Mouse (Mus musculus) CD8-positive naive resting alpha-beta T cell, adult 2 months (primary cell): ENCODE measurements around the gene Gm9999.

Source experiments
- DNase-seq, 2 experiments: peaks; one replicate each; pipeline ENCODE4 v3.0.0; 2022; ENCODE audit warnings: low read depth in 2 of 2, low spot score in 2 of 2

Gene Gm9999

DNA sequence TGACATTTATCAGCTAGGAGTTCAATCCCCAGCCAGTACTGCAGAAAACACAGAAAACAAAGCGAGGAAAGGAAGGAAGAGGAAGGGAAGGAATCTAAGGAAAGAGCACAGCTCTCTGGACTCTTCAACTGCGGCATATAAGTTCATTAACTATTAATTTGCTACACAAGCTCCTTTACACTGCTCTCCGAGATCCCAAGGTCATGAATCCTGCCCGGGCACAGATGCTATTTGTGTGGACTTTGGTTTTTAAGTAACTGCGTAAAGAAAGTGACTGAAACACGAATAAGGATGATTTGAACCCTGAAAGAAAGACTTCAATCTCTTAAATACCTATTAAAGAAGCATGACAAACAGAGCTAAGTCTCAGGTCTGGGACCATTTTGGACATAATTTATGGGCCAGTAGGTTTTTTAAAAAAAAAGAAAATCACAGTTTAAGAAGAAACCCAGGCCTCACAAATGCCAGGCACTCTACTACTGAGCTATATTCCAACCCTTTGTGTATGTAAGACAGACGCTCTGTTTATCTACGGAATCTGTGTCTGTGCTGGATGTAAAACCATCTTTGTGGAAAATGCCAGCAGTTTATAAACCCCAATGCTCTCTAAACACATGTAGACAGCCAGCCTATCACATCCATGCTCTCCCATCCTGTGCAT is 16.7 kb downstream of the Gm9999 start:
- no peak for DNase-seq

DNA sequence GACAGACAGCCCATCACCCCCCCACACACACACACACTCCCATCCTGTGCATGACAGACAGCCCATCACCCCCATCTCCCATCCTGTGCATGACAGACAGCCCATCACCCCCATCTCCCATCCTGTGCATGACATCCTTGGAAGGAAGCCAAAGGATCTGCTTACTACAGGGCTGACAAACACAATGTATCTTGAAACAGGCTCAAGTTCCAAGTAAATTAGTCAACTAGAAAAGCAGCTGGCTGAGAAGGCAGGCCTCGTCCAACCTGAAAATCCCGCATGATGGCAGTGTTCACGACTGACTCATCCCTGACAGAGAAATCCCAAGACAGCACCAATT is 17.2 kb downstream of the Gm9999 start:
- DNase-seq = no peak

- no peak for DNase-seq
These were observed 17.9 kb downstream of the Gm9999 start for GRCm38 (mm10) chr7:47001125-47001899.

GRCm38 (mm10) chr7:47001900-47002275 is 18.5 kb downstream of the Gm9999 start:
- DNase-seq = no peak

DNA sequence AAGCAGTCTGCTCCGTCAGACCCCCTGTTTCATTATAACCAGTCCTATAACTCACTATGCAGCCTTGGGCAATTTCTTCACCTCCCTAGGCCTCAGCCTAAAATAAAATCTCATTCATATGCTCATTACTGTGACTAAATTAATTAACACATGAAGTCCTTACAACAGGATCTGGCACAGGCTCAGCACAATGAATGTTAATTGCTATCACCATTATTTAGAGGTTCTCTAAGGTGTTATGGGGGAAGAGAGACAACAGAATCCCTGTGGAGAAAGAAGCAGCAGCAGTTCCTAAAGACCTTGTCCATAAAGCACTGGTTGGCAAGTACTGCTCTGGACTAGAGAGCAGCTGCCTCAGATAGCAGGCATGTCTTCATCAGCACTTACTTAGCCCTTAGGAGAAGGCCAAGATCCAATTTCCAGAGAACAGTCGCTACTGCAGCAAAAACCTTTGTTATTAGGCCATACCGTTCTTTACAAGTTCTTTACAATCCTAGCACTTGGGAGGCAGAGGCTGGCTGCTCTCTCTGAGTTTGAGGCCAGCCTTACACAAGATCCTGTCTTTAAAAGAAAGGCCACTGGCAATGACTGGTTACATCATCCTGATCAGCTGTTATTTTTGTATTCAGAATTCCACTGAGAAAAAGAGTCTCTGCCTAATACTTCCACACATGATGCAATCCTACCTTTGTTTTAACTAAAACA is 20.2 kb downstream of the Gm9999 start:
- no peak for DNase-seq

GRCm38 (mm10) chr7:47007109-47007780 is 23.9 kb downstream of the Gm9999 start:
- peak in 1 of 2 experiments; percentile 15 for DNase-seq

- no peak for DNase-seq
These were observed 24.4 kb downstream of the Gm9999 start for GRCm38 (mm10) chr7:47007818-47008167.

DNA sequence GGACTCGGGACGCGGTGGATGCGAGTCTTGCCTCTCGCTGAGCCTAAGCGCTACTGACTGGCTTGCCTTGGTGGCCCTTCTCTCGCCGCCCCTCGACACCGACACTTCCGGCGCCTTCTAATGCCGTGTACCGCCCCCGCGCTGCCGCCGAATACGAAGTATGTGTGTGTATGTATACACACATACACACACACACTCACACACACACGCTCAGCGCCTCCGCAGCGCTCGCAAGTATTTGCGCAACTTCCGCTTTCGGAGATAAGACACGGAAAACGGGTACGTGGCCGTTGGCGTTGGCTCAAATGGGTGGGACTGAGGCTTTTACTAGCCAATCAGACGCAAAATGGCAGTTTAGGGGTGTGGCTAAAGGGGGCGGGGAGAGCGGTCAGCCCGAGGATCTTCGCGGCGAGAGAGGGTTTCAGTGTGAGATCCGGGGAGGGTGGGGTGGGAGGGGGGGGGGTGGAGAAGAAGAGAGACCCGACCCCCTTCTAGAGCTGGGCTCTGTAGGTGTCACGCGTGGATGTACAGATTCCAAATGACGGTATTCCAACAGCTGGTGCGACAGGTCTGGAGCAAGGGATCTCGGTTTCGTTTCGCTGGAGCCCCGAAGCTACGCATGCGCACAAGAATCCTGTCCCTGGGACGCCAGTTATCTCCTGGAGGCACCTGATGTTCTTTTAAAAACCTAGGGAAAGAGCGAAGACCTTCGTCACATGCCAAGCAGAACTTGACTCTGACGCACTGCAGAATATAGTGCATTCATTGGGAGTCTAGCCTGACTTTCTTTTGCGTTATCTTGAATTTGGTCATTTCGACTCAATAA is 25.0 kb downstream of the Gm9999 start, which contains the start of gene Spty2d1:
Gene Spty2d1, minus strand, starts transcription at position 244 of the 826 bp plus-strand sequence.
- peak; percentile 98 to 99 for DNase-seq

DNA sequence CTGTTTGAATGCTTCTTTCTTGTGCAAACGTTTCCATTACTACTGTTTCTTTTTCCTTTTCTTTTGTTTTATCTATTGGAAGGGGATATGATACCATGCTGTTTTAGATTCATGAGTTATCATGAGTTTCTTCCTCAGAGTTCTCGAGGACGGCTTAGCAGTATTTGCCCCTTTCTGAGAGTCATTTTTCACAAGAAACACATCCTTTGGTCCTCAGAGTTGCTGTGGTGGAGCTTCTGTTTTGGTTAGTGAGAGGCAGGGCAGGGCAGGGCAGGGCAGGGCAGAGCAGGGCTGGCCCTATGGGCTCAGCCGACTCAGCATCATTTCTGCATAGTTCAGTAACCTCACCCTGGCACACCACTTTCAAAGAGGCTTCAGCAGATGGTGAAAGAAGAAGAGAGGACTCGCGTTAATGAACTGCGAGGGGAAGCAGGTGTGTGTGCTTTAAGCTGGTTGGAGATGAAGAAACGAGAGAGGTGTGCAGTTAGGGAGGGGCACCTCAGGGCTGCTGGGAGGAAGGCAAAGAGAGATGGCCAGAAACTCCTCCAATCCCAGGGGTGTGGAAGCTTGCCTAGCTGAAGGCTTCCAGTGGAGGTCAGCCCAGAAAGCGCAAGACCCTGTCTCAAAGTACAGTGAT is 29.9 kb downstream of the Gm9999 start:
- DNase-seq = peak in 1 of 2 experiments; percentile 7

- no peak for DNase-seq
These were observed 31.4 kb downstream of the Gm9999 start for GRCm38 (mm10) chr7:47014564-47015389.

GRCm38 (mm10) chr7:47015390-47016065 is 32.1 kb downstream of the Gm9999 start:
- peak; percentile 28 to 48 for DNase-seq

DNA sequence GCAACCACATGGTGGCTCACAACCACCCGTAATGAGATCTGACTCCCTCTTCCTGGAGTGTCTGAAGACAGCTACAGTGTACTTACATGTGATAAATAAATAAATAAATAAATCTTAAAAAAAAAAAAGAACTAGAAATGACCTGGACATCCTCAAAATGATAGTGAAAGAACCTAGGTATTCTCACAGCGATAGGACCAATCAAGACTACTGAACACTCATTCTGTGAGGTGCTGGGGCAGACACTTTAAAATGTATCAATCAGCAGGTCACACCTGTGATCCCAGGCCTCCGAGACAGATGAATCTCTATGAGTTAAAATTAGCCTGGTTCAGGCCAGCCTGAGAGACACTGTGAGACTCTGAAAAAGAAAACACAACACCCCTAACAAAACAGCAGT is 33.2 kb downstream of the Gm9999 start:
- DNase-seq = no peak

GRCm38 (mm10) chr7:47017146-47017545 is 33.8 kb downstream of the Gm9999 start:
- no peak for DNase-seq

DNA sequence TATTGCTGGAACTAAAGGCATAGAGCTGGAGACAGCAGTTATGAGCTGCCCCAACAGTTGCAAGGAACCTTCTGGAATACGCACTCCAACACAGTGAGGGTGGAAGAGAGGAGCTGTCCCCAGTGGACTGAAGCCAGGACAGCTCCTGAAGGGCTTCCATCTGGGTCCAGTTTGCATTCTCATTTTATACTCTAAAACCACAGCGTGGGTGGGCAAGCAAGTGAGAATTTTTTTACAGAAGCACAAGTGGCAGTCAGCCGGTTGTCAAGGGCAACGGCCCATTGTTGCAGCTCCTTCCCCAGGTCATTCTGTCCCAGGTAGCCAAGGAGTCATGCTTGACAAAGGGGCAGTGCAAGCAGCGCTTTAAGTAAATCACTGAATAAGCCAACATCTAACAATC is 36.3 kb downstream of the Gm9999 start:
- DNase-seq = no peak

DNA sequence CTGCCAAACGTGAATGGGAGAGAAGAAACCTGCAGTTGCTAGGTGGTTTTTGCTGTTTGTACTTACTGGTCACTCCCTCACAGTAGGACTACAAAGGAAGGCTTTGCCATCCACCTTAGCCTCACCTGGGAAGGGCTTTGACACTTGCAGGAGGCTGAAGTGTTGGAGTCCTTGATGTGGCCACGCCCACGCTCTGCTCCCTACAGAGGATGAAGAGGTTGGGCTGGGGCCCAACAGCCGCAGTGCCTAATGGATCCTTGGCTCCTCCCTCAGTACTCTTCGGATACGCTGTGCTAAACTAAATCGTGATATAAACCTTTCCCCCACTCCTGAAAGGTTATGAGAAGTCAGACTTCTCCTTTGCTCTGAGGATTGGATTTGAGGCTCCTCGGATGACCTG is 37.6 kb downstream of the Gm9999 start:
- no peak for DNase-seq

DNA sequence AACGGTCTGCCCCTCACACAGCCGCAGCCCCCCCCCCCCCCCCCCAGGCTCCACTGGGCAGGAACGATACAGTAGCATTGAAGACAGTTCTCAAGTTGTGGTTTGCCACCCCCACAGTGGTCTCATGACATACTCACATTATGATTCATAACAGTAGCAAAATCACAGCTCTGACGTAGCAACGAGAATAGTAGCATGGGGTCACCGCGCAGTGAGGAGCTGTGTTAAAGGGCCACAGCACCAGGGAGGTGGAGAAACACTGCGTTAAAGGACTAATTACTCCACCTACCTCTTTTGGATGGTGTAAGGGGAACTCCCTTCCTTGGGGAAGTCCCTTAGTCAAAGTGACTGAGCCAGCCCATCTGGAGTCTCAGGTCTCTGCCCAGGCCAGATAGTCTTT is 39.1 kb downstream of the Gm9999 start:
- DNase-seq = peak; percentile 14 to 30

- peak; percentile 82 to 88 for DNase-seq
These were observed 40.1 kb downstream of the Gm9999 start for GRCm38 (mm10) chr7:47023530-47023929.

DNA sequence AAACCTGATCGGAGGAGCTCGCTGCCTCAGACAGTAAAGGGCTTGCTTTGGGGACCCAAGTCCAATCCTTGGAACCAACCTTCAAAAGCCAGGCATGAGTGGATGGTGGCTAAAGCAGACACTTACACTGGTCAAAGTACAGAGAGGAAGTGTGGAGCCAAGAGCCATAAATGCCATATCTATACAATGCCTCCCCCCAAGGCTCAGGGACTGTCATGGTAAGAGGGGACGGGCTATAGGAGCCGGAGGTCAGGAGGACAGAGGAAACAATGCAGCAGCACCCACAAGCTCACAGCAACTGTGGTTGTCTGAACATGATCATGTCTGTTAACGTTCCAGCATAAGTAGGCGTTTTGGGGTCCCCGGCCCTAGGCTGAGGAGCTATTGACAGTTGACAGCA is 41.1 kb downstream of the Gm9999 start:
- no peak for DNase-seq

DNA sequence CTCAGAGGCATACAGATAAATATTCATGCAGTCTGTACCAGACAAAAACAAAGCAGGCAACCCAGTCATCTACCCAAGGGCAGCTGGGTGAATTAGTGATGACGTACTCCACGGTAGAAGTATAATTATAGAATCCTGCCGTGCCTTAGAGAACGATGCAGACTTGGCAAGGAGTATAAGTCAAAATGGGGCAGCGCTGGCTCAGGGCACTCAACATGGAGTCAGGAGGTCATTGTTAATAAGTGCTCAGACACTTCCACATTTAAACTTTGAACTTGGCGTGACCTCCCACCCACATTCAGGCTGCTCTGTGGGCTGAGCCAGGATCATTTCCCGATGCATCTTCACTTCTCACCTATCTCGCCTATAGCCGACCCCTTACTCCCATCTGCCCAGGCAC is 42.0 kb downstream of the Gm9999 start:
- DNase-seq = no peak
